Mouse (Mus musculus) T-helper 2 cell (primary cell): ENCODE measurements around the gene Prc1.

Experiments used
- in situ Hi-C: fragments of 300-600 bp; cut with MboI, MseI; formaldehyde crosslinking; loops from one replicate; pipeline ENCODE4 v1.15.1; 2025; ENCODE audit warnings: high pct_unique_total_duplicates

Prc1 gene

GRCm38 (mm10) chr7:80285725-80286124 lies 8.5 kb upstream of the Prc1 start:
- in situ Hi-C loops, result no loop called here

GRCm38 (mm10) chr7:80287736-80288135 lies 6.5 kb upstream of the Prc1 start:
- in situ Hi-C loops, result no loop called here

- in situ Hi-C loops, result no loop called here
Observed at GRCm38 (mm10) chr7:80294764-80295648, 756 bp downstream of the Prc1 start.

- in situ Hi-C loops, result no loop called here
Observed at GRCm38 (mm10) chr7:80296462-80296861, 2.2 kb downstream of the Prc1 start.

GRCm38 (mm10) chr7:80297041-80297440 lies 2.8 kb downstream of the Prc1 start:
- in situ Hi-C loops, result no loop called here

GRCm38 (mm10) chr7:80298754-80299153 lies 4.5 kb downstream of the Prc1 start:
- in situ Hi-C loops, result no loop called here

GRCm38 (mm10) chr7:80299568-80299967 lies 5.3 kb downstream of the Prc1 start:
- in situ Hi-C loops, result no loop called here

- in situ Hi-C loops, result loop anchor here (25.0 kb wide), 1 partner anchor 839 kb away; the partner anchor contains the start of gene Polg
Observed at GRCm38 (mm10) chr7:80301522-80301921, 7.3 kb downstream of the Prc1 start.

GRCm38 (mm10) chr7:80307766-80308165 lies 13.5 kb downstream of the Prc1 start:
- in situ Hi-C loops, result loop anchor here (25.0 kb wide), 1 partner anchor 845 kb away; the partner anchor contains the start of gene Polg

- in situ Hi-C loops, result loop anchor here (25.0 kb wide), 1 partner anchor 848 kb away; the partner anchor contains the start of gene Polg
Observed at GRCm38 (mm10) chr7:80310771-80311170, 16.5 kb downstream of the Prc1 start.

- in situ Hi-C loops, result loop anchor here (25.0 kb wide), 1 partner anchor 853 kb away; the partner anchor contains the start of gene Polg
Observed at GRCm38 (mm10) chr7:80315733-80316132, 21.5 kb downstream of the Prc1 start.

- in situ Hi-C loops, result loop anchor here (25.0 kb wide), 1 partner anchor 855 kb away; the partner anchor contains the start of gene Polg
Observed at GRCm38 (mm10) chr7:80317439-80318115, 23.3 kb downstream of the Prc1 start.

GRCm38 (mm10) chr7:80318670-80319069 lies 24.4 kb downstream of the Prc1 start:
- in situ Hi-C loops, result loop anchor here (25.0 kb wide), 1 partner anchor 856 kb away; the partner anchor contains the start of gene Polg

GRCm38 (mm10) chr7:80319846-80320496 lies 25.7 kb downstream of the Prc1 start:
- in situ Hi-C loops, result loop anchor here (25.0 kb wide), 1 partner anchor 858 kb away; the partner anchor contains the start of gene Polg

GRCm38 (mm10) chr7:80323336-80323735 lies 29.1 kb downstream of the Prc1 start:
- in situ Hi-C loops, result loop anchor here (25.0 kb wide), 1 partner anchor 861 kb away; the partner anchor contains the start of gene Polg

- in situ Hi-C loops, result loop anchor here (25.0 kb wide), 1 partner anchor 862 kb away; the partner anchor contains the start of gene Polg
Observed at GRCm38 (mm10) chr7:80324043-80324815, 30.0 kb downstream of the Prc1 start, which contains the start of gene Rccd1. Gene Rccd1 (minus strand): TSS chr7:80324454.

GRCm38 (mm10) chr7:80324816-80325119 lies 30.5 kb downstream of the Prc1 start:
- in situ Hi-C loops, result loop anchor here (5.0 to 25.0 kb wide), 3 partner anchors 53 to 862 kb away; partner anchors contain the start of gene Polg

- in situ Hi-C loops, result loop anchor here (5.0 kb wide), 2 partner anchors 52 to 633 kb away; no protein-coding TSS in a partner anchor
Observed at GRCm38 (mm10) chr7:80325292-80325868, 31.1 kb downstream of the Prc1 start.

- in situ Hi-C loops, result loop anchor here (5.0 kb wide), 2 partner anchors 51 to 634 kb away; no protein-coding TSS in a partner anchor
Observed at GRCm38 (mm10) chr7:80326076-80326475, 31.8 kb downstream of the Prc1 start.

- in situ Hi-C loops, result no loop called here
Observed at GRCm38 (mm10) chr7:80330278-80330677, 36.0 kb downstream of the Prc1 start.
